Mouse (Mus musculus): Measurements from ENCODE around the gene Chd6. TPM values are rescaled to one million over a fixed set of nuclear protein-coding genes. Genes with fewer than 3 reads are reported as not detected.

Gene Chd6
- polyA plus RNA-seq, 2 experiments = 27.5 to 29.3 TPM

GRCm38 (mm10) chr2:161052175-161052574 is 56.7 kb downstream of the Chd6 start:
- H3K4me1 ChIP-seq (ENCODE audit: control insufficient read depth, insufficient read depth, low read length) = no peaks in the 10 kb centered on the region
- H3K4me2 ChIP-seq (replicated peaks; ENCODE audit: low read depth, low read length, severe bottlenecking) = no peak overlapping the region
- no peaks in the 10 kb centered on the region for H3K27me3 ChIP-seq (ENCODE audit: control insufficient read depth, insufficient read depth, low read length)
- peaks cover 29% of the 10 kb centered on the region for H3K36me3 ChIP-seq (ENCODE audit: control insufficient read depth, insufficient read depth, low read length)
- H3K9ac ChIP-seq (ENCODE audit: low read depth, low read length, severe bottlenecking) = no peak overlapping the region
- no peak for ATAC-seq (ENCODE audit: low FRiP score, low read depth)
- no peaks in the 10 kb centered on the region for H3K9me3 ChIP-seq (ENCODE audit: control insufficient read depth, low read length)
- WGBS = 92% methylated on average over 5 of the region's 5 CpGs
- no peak for DNase-seq (ENCODE audit: low spot score)
- no peak for TF ChIP-seq POLR2A (IDR thresholded peaks at IDR 0.05; ENCODE audit: borderline replicate concordance, extremely low read depth, insufficient read depth, insufficient read length)
- no peak overlapping the region for H3K4me3 ChIP-seq (replicated peaks; ENCODE audit: low read length)
- no peak overlapping the region for H3K27ac ChIP-seq (replicated peaks; ENCODE audit: low read depth, low read length)

DNA sequence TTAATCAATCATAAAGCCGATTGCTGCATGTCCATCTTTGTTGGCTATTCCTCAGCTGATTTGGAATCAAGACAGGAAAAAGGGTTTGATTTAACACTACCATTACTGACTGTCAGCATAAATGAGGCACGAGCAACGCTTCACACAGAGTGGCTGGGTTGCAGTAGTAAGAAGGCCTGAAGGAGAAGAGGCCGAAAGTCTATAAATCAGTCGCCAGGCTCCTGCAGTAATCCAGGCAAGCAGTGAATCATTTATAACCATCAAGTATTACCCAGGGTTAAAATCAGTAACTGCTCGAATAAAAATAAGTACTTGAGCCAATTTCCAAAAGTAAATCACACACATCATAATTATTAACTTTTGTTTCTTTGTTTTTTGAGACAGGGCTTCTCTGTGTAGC is 59.4 kb downstream of the Chd6 start:
- Histone ChIP-seq H3K27me3 (ENCODE audit: control insufficient read depth, insufficient read depth, low read length) (no peaks in the 10 kb centered on the region), H3K9ac (ENCODE audit: low read depth, low read length, severe bottlenecking) (no peak overlapping the region), H3K36me3 (ENCODE audit: control insufficient read depth, insufficient read depth, low read length) (peaks cover 46% of the 10 kb centered on the region), H3K4me3 (replicated peaks; ENCODE audit: low read length) (no peak overlapping the region), H3K4me2 (replicated peaks; ENCODE audit: low read depth, low read length, severe bottlenecking) (no peak overlapping the region), H3K27ac (replicated peaks; ENCODE audit: low read depth, low read length) (no peak overlapping the region), H3K4me1 (ENCODE audit: control insufficient read depth, insufficient read depth, low read length) (no peaks in the 10 kb centered on the region), H3K9me3 (ENCODE audit: control insufficient read depth, low read length) (no peaks in the 10 kb centered on the region)
- no peak for TF ChIP-seq POLR2A (IDR thresholded peaks at IDR 0.05; ENCODE audit: borderline replicate concordance, extremely low read depth, insufficient read depth, insufficient read length)
- 58% methylated on average over 6 of the region's 6 CpGs for WGBS
- DNase-seq (ENCODE audit: low spot score) (no peak), ATAC-seq (ENCODE audit: low FRiP score, low read depth) (no peak)

DNA sequence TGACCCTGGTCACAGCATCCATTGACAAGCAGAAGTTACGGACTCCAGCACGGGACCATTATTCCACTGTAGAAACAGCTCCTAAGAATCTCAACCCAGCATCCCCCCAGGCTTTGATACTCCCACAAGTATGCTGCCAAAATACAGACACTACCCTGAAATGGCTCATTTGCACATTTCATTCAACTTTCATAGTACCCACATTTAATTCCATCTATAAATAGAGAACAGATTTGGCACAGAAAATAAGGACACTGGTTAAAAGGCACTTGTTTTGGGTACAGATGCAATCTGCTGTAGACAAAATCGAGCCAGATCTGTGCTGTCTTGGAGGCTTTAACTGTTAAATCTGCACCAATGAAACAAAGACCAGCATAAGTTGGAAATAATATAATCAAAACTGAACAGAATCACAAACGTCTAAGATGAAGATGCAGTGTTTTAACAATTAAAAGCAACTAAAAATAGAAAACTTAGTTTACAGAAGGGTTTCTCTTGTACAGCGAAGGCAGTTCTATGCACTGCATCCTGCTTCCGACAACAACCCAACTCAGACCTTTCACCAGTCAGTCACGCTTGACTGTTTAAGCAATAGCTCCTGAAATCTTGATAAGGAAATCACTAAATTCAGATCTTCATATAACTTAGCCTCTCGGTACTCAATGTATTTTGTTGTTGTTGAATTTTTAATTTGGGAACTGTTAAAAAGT is 64.2 kb downstream of the Chd6 start:
- no peaks in the 10 kb centered on the region for H3K27me3 ChIP-seq (ENCODE audit: control insufficient read depth, insufficient read depth, low read length)
- no peaks in the 10 kb centered on the region for H3K9me3 ChIP-seq (ENCODE audit: control insufficient read depth, low read length)
- TF ChIP-seq POLR2A (IDR thresholded peaks at IDR 0.05; ENCODE audit: borderline replicate concordance, extremely low read depth, insufficient read depth, insufficient read length) = no peak
- H3K9ac ChIP-seq (ENCODE audit: low read depth, low read length, severe bottlenecking) = no peak overlapping the region
- no peak overlapping the region for H3K4me2 ChIP-seq (replicated peaks; ENCODE audit: low read depth, low read length, severe bottlenecking)
- 91% methylated on average over 8 of the region's 8 CpGs for WGBS
- H3K27ac ChIP-seq (replicated peaks; ENCODE audit: low read depth, low read length) = no peak overlapping the region
- peaks cover 46% of the 10 kb centered on the region for H3K36me3 ChIP-seq (ENCODE audit: control insufficient read depth, insufficient read depth, low read length)
- DNase-seq (ENCODE audit: low spot score) (no peak), ATAC-seq (ENCODE audit: low FRiP score, low read depth) (no peak)
- no peak overlapping the region for H3K4me3 ChIP-seq (replicated peaks; ENCODE audit: low read length)
- no peaks in the 10 kb centered on the region for H3K4me1 ChIP-seq (ENCODE audit: control insufficient read depth, insufficient read depth, low read length)

DNA sequence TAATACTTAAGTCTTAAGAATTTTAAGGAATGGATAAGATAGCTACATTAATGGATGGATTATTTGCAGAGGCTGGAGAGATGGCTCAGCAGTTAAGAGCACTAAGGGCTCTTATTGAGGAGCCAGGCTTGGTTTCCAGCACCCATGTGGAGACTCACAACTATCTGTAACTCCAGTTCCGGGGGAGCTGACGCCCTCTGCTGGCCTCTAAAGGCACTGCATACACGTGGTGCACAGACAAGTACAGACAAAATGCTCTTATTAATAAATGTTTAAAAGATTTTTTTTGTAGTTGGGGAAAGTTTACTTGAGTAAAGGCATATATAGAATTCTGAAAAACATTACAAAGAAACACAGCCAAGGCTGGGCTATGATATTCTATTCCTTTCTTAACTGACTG is 66.0 kb downstream of the Chd6 start:
- ATAC-seq (ENCODE audit: low FRiP score, low read depth) (no peak), DNase-seq (ENCODE audit: low spot score) (no peak)
- H3K4me3 ChIP-seq (replicated peaks; ENCODE audit: low read length) = no peak overlapping the region
- TF ChIP-seq POLR2A (IDR thresholded peaks at IDR 0.05; ENCODE audit: borderline replicate concordance, extremely low read depth, insufficient read depth, insufficient read length) = no peak
- WGBS = 60% methylated on average over 3 of the region's 3 CpGs
- no peaks in the 10 kb centered on the region for H3K27me3 ChIP-seq (ENCODE audit: control insufficient read depth, insufficient read depth, low read length)
- no peaks in the 10 kb centered on the region for H3K4me1 ChIP-seq (ENCODE audit: control insufficient read depth, insufficient read depth, low read length)
- no peak overlapping the region for H3K27ac ChIP-seq (replicated peaks; ENCODE audit: low read depth, low read length)
- no peaks in the 10 kb centered on the region for H3K9me3 ChIP-seq (ENCODE audit: control insufficient read depth, low read length)
- H3K36me3 ChIP-seq (ENCODE audit: control insufficient read depth, insufficient read depth, low read length) = peaks cover 56% of the 10 kb centered on the region
- H3K9ac ChIP-seq (ENCODE audit: low read depth, low read length, severe bottlenecking) = no peak overlapping the region
- no peak overlapping the region for H3K4me2 ChIP-seq (replicated peaks; ENCODE audit: low read depth, low read length, severe bottlenecking)

DNA sequence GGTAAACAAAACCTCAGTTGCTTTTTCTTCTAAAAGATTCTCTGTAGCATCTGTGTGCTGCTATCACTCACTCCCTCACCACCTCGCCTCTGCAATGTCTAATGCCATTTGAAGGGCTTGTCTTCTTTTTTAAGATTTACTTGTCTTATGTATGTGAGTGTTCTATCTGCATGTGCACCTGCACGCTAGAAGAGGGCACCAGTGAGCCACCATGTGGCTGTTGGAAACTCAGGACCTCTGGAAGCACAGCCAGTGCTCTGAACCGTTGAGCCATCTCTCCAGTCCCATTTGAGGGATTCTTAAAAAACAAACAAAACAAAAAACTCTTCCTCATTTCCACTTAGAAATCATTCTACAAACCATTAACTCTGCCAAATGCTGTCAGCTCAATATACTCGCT is 68.1 kb downstream of the Chd6 start:
- Histone ChIP-seq H3K4me2 (replicated peaks; ENCODE audit: low read depth, low read length, severe bottlenecking) (no peak overlapping the region), H3K27me3 (ENCODE audit: control insufficient read depth, insufficient read depth, low read length) (no peaks in the 10 kb centered on the region), H3K4me1 (ENCODE audit: control insufficient read depth, insufficient read depth, low read length) (no peaks in the 10 kb centered on the region), H3K4me3 (replicated peaks; ENCODE audit: low read length) (no peak overlapping the region), H3K9me3 (ENCODE audit: control insufficient read depth, low read length) (no peaks in the 10 kb centered on the region), H3K36me3 (ENCODE audit: control insufficient read depth, insufficient read depth, low read length) (peaks cover 64% of the 10 kb centered on the region), H3K27ac (replicated peaks; ENCODE audit: low read depth, low read length) (no peak overlapping the region), H3K9ac (ENCODE audit: low read depth, low read length, severe bottlenecking) (no peak overlapping the region)
- DNase-seq (ENCODE audit: low spot score) (no peak), ATAC-seq (ENCODE audit: low FRiP score, low read depth) (no peak)
- TF ChIP-seq POLR2A (IDR thresholded peaks at IDR 0.05; ENCODE audit: borderline replicate concordance, extremely low read depth, insufficient read depth, insufficient read length) = no peak
- 79% methylated on average over 4 of the region's 4 CpGs for WGBS

Measured in limb, embryonic 14.5 days (tissue).